Mouse (Mus musculus): ENCODE results near the gene Slc6a19.
"Not testable (repeated sequence)": the region's sequence is repeated elsewhere in the genome, so short reads cannot be mapped to it uniquely, and the experiment has no call there.

The Slc6a19 gene

DNA sequence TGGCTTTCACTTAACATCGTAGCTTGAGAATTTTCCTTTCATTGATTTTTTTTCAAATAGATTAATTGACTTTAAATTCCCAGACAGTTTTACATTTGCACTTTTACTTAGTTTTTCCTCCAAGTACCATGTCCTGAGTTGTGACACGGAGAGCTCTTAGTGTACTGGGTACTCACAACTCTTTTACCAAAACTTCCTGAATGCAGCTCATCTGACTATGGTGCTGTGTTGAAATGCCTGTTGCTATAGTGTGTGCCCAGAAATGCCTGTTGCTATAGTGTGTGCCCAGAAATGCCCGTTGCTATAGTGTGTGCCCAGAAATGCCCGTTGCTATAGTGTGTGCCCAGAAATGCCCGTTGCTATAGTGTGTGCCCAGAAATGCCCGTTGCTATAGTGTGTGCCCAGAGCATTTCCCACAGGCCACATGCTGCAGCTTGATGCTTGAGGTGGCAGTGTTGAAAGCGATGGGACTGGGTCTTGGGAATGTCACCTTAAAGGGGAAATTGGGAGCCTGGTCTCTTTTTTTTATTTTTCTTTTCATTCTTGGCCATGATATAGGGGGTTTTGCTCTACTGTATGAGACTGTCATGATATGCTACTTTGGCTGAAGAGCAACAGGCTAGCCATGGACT, at the start of gene Slc6a19:
Slc6a19 (minus strand) TSS at position 172 of the 632 bp plus-strand sequence.
- no peak for DNase-seq (ENCODE audit: low spot score)

- no peak for DNase-seq (ENCODE audit: low spot score)
These were observed 46.6 kb upstream of the Slc6a19 start for GRCm38 (mm10) chr13:73751284-73751683.

DNA sequence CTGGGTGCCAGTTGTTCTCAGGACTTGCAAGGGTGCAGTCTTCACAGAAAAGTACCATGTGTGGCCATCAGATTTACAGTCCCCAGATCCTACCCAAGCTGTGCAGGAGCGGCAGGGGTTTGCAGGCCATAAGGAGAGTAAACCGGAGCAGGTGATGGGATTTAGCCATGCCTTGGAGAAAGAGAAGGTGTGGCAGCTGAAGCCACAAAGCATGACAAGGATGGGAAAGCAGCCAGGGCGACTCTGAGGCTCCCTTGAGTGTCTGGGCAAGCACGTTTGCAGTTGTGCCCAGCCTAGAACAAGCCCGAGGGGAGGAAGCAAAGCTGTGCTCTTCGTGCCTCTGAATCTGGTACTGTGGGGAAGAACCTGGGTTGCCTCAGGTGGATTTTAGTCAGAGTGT, 45.8 kb upstream of the Slc6a19 start:
- DNase-seq (ENCODE audit: low spot score): no peak

GRCm38 (mm10) chr13:73748663-73749440, 44.2 kb upstream of the Slc6a19 start:
- DNase-seq (ENCODE audit: low spot score): no peak

DNA sequence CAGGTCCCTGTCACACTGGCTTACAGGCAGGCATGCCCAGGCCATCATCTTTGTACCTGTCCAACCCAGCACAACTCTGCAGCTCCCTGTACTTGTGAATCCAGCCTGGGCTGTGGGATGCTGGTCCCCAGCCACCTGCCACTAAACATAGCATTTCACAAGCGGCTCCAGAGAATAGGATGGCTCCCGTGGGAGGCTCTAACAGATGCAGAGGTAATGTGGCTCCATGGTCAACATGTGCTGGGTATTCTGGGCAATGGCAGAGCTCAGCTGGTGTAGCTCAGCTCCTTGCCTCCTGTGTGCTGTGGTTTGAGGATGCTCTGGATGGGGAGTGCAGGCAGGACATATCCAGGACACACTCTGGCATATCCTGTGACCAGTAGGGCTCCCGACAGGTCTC, 39.0 kb upstream of the Slc6a19 start:
- no peak for DNase-seq (ENCODE audit: low spot score)

GRCm38 (mm10) chr13:73742944-73743343, 38.3 kb upstream of the Slc6a19 start:
- DNase-seq (ENCODE audit: low spot score): no peak

GRCm38 (mm10) chr13:73740399-73740944, 35.8 kb upstream of the Slc6a19 start:
- not testable (repeated sequence) for DNase-seq (ENCODE audit: low spot score)

DNA sequence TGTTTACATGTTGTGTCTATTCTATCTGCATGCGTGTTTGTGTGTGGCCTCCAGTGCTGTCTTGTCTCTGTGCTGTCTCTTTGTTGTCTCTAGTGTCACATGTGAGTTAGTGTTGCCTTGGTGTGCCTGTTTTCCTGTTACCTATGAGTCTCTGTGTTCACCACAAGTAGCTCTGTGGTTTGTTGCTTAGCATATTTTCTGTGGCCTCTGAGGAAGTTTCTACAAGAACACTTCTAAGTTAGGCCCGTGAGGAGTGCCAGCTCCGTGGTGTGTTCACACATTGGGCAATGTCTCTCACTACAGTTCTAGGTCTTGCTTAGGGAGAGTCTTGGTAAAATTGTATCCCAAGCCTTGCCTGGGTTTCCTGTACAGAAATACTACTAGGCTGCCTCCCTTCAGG, 32.3 kb upstream of the Slc6a19 start:
- DNase-seq (ENCODE audit: low spot score): no peak

GRCm38 (mm10) chr13:73735928-73736327, 31.3 kb upstream of the Slc6a19 start:
- DNase-seq (ENCODE audit: low spot score): no peak

DNA sequence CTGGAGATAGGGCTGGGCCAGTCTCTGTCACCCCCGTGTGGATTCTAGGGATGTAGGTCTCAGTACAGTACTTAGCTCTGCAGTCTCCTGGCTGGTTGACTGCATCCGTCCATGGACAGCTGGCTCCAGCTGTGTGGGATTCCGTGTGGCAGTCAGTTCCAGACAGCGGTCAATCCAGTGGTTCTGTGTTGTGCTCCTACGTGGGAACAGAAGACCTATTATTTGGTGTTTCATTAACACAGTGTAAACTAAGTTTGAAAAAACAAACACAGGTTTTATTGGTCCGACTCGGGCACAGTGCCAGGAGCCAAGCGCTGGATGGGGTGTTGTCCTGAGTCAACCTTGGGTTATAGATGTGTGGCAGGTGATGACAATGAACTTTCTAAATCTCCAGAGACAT, 30.6 kb upstream of the Slc6a19 start:
- no peak for DNase-seq (ENCODE audit: low spot score)

GRCm38 (mm10) chr13:73734379-73734778, 29.7 kb upstream of the Slc6a19 start:
- DNase-seq (ENCODE audit: low spot score): no peak

DNA sequence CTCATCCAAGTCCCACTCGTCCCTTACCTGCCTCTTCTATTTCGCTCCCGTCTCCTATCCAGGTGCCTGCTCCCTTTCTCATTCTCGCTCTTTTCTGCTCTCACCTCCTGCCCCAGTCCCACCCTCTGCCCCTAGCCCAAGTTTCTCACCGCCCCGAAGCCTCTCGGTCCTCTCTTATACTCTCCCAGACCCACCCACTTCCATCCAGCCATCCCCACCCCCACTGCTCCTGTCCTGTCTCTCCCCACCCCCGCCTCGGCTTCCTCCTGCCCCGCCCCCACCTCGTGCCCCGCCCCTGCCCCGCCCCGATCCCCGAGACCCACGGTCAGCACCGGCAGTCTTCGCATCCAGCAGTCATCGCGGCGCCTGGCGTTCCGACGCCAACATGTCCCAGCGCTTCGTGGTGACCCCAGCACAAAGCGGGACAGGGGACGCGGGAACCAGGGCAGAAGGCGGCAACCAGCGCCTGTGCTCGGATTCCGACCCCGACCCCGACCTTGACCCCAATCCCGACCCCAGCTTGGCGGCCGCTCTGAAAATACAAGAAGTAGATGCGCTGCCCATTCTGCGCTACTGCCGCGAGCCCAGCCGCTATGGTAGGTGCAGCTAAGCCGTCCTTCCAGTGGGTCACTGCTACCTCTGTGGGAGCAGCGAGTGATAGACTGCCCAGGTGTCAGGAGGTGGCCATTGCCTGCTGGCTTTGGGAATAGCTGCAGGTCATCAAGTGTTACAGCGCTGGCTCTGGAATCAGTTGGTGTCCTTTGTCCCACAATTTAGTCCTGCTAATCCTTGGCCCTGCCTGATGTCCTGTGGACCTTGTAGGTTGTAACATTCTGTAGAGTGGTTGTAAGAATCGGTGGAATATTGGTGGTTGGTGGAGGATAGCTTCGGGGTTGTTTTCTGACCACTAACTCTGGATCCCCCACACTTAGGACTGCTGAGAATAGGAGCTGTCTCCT, 28.4 kb upstream of the Slc6a19 start, which contains the start of gene Slc12a7:
Slc12a7 (plus strand) TSS at position 353 of the 959 bp plus-strand sequence.
- no peak for DNase-seq (ENCODE audit: low spot score)

DNA sequence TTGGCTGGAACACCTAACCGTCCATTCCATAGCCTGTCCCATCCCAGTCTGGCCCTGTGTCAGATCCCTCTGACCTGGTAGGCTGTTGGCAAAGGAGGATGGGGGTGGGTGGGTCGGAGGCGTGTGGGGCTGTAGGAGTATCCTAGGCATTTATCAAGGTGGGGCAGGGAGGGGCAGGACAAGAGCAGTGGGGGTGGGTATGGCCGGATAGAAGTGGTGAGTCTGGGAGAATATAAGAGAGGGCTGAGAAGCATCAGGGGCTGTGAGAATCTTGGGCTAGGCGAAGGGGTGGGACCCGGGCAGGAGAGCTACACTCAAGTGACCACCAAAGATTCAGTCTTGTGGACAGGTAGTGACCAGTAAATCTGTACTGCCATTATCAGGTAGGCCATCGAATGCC, 27.6 kb upstream of the Slc6a19 start:
- DNase-seq (ENCODE audit: low spot score): no peak

DNA sequence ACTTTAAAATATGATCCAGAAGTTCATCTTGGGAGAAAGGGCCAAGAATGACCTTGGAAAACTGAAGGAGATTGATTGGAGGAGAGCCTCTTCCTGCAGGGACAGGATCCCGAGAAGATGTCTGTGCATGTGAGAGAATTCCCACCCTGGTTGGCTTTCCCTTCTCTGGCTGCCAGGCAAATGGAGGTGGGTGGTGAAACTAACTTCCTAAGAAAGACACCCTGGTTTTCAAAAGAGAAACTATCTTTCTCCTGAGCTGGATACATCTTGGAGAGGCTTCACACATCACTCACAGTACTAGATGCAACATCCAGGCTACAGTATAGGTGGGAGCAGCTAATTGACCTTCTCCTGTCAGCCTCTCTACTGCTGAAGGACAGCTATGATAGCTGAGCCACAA, 26.2 kb upstream of the Slc6a19 start:
- DNase-seq (ENCODE audit: low spot score): no peak

DNA sequence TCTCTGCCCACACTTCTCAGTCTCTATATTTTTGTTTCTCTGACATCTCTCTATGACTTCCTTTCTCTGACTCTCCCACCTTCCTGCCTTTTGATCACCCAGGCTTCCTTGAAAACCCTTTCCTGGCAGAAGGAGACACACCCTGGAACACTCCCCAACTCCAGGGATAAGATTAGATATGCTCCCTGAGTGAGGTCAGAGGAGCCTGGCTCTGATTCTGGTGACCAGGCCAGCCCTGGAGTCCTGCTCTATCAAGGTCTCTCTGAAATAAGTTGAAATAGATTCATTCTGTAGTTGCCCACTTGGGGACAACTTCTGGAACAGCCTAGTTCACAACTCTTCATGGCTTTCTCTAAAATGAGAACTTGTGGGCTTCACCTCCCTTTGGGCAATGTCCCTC, 24.0 kb upstream of the Slc6a19 start:
- no peak for DNase-seq (ENCODE audit: low spot score)

DNA sequence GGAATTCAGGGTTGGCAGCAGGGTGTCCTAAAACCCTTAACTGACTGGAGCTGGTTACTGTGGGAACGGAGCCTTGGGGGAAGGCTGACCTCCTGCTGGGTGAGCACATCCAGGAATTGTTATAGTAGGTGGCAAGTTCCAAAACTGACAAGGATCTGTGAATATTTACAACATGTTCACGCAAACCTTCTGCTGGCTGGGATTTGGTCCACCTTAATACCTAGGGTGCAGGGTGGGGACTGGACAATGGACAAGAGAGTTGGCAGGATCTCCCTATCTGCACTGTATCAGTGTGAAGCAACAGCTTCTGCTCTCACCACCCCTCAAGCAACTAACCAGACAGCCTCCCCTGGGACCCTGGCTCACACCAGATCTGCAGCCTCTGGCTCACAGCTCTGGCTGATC, 23.0 kb upstream of the Slc6a19 start:
- no peak for DNase-seq (ENCODE audit: low spot score)

- no peak for DNase-seq (ENCODE audit: low spot score)
These were observed 20.6 kb upstream of the Slc6a19 start for GRCm38 (mm10) chr13:73725315-73725714.

DNA sequence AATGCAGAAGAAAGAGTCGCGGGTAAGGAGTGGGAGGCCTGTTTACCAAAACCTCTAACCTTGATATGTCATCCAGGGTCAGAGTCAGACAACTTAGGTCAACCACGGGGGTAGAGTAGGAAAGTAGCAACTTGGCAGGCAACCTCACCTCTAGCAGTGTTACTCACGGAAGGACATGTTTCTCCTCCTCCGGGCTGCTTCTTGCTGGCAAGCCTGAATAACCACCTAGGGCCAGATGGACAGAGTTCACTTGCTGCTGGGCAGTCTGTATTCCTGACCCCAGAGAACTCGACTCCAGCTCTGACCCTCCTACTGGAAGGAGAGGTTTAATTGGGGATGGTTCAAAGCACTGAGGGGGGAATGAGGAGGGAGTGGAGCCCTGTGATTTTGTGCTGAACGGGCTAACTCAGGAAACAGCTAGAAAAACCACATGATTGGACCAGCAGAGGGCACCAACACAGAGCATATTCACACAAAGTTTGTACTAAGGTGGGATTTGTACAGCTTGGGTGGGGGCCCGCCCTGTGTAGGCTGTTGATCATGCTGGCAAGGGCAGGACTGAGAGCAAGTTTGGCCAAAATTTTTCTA, 18.5 kb upstream of the Slc6a19 start:
- DNase-seq (ENCODE audit: low spot score): no peak

DNA sequence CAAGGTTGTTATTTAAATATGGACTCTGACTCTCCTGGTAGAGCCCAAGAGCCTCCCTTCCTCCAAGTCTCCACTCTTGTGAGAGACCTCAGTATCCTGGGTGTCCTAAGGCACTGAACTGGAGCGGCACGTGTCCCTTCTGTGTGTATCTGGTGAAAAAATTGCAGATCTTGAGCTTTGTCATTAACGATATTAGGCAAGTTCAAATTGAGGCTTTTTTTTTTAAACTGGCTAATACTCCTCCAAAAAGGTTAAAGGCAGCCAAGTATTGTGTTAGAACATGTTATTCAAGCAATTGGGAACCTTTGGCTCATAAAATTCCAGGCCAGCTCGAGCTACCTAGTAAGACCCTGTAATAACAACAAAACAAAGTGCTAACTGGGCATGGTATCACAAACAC, 15.6 kb upstream of the Slc6a19 start:
- DNase-seq (ENCODE audit: low spot score): no peak

DNA sequence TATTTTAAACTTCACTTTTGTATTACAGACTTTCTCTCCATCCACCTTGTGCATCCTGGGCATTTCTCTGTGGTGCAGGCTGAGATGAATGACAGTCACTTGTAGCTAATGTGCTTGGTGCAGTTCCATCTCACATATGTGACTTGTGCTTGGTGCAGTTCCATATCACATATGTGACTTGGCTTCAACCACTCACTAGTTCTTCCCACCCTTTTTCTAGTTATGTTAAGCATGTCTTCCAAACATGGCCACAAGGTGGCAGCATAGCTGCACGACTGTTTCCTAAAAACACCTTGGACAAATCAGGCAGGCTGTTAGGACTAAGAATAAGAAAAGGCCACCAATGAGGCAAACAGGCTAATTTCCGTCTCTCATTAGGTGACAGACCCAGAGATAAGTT, 13.6 kb upstream of the Slc6a19 start:
- peak; percentile 24 for DNase-seq (ENCODE audit: low spot score)

- no peak for DNase-seq (ENCODE audit: low spot score)
These were observed 9.4 kb upstream of the Slc6a19 start for GRCm38 (mm10) chr13:73714020-73714419.

DNA sequence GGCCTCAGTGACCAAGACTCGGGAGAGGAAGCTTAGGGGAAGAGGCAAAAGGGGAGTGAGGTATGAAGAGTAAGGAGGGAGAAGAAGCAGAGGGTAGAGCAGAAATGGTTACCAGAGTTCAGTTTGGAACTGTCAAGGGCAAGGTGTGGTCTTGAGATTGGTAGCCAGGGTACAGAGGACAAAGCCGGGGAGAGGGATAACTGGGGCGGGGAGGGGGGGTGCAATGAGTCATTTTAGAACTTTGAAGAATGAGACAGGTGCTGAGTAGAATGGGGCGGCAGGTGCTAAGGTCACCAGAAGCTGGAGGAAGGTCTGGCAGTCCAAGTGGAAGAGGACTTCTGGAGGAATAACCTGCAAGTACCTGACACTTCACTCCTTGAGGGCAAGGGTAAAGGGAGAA, 8.5 kb upstream of the Slc6a19 start:
- no peak for DNase-seq (ENCODE audit: low spot score)
